Mouse (Mus musculus): ENCODE data around the gene Vmn1r4. TPM values are rescaled to one million over a fixed set of nuclear protein-coding genes. Genes with fewer than 3 reads are reported as not detected.

Gene Vmn1r4
- under 1 TPM in 1 of 2 experiments, not detected in 1; 0.25 TPM for total RNA-seq (2021)
- long read RNA-seq, experiment 1, result 0 reads
- long read RNA-seq, experiment 2, result 0 reads

- intact Hi-C loops (cut with DNase I), result loop anchor here (10.0 kb wide), 1 partner anchor 209 kb away; the partner anchor contains the start of gene Avl9
Measured at GRCm38 (mm10) chr6:56923726-56924707, at the start of gene Vmn1r4, which contains the start of gene Nt5c3. Gene Vmn1r4, plus strand, starts transcription at chr6:56924015. Gene Nt5c3, minus strand, starts transcription at chr6:56923932.

DNA sequence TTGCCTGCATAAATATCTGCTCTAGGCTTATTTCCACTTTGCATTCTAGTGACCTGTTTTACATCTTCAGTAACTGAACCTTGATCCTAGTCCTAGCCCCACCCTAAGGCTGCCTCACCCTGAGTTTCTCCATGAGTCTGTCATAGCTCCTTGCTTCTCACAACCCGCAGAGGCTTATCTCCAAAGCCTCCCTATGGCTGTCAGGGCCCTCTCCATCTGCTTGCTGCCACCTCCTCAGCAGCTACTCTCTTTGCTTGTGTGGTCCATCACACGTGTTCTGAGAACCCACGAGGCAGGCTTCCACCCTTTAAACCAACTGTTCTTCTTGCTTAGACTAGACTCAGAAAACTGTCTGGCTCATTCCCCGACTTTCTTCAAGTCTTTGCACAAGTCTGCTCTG lies 46.9 kb upstream of the Vmn1r4 start:
- intact Hi-C loops (cut with DNase I), result no loop called here
- no peak for DNase-seq

More at GRCm38 (mm10) chr6:56923726-56924707, at the start of gene Vmn1r4, which contains the start of gene Nt5c3:
- peak; percentile 89 to 92 for DNase-seq

DNA sequence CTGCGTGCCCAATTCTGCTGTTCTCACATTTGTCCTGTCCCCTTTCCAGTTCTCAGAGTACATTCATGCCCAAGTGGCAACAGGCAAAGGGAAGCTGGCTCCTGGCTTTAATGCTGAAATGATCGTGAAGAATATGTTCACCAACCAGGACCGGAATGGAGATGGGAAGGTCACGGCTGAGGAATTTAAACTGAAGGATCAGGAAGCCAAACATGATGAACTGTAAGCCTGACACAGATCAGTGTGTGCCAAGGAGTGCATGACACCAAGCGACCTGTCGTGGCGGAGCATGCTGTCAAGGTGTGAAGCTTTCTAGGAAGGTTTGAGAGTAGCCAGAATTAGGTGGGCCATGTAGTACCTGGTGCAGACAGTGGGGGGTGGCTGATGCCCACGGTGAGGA lies 45.8 kb upstream of the Vmn1r4 start:
- DNase-seq, result no peak
- intact Hi-C loops (cut with DNase I), result no loop called here

- intact Hi-C loops (cut with DNase I), result no loop called here
- DNase-seq, result no peak
Measured at GRCm38 (mm10) chr6:56879352-56879955, 44.4 kb upstream of the Vmn1r4 start.

- intact Hi-C loops (cut with DNase I), result no loop called here
Measured at GRCm38 (mm10) chr6:56888561-56888960, 35.3 kb upstream of the Vmn1r4 start.

DNA sequence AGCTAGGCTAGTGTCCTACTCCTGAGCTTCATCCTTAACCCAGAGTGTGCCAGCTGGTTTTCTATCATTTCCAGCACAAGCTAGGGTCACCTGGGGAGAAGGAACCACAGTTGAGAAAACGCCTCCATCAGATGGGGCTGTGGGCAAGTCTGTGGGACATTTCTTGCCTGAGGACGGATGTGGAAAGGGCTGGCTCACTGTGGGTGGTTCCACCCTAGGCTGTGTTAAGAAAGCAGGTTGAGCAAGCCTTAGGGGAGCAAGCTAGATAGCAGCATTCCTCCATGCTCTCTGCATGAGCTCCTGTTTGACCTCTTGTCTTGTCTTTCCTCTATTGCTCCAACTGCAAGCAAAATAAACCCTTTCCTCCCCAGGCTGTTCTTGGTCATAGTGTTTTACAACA lies 33.1 kb upstream of the Vmn1r4 start:
- DNase-seq, result no peak
- intact Hi-C loops (cut with DNase I), result no loop called here

More at GRCm38 (mm10) chr6:56888561-56888960, 35.3 kb upstream of the Vmn1r4 start:
- no peak for DNase-seq

DNA sequence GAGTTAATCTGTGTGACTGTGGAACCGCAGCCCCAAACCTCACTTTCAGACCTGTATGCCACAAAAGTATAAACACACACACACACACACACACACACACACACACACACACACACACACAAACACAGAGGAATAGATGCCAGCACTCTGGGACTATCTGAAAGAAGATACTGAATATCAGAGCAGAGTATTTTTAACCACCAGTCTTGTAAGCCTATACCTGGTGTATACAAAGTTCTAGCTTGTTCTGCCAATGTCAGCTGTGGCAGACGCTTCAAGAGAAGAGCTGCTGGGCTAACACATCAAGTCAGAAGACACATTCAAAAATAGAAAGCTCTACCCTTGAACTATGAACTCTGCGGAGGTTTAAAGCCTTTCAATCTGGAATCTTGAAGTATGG lies 24.2 kb upstream of the Vmn1r4 start:
- peak; percentile 25 to 32 for DNase-seq

DNA sequence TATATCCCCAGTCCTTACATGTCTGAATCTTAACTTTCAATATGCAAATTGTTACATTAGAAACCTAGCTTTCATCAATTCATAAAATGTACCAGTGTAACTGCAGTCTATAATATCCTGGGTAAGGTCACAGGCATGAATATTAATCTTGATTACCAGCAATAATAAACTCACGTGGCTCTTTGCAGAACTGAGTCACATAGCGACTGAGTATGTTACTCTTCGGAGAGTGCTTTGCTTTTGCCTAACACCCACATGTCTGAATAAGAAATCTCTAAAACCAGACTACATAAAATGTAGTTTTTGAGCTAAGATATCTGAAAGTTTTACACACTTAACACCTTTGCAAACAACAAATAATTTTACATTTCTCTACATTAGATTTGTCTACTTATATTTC lies 22.5 kb upstream of the Vmn1r4 start:
- intact Hi-C loops (cut with DNase I), result no loop called here
- no peak for DNase-seq

More for the DNA sequence above, 24.2 kb upstream of the Vmn1r4 start:
- intact Hi-C loops (cut with DNase I), result no loop called here

- peak; percentile 36 to 53 for DNase-seq
- intact Hi-C loops (cut with DNase I), result no loop called here
Measured at GRCm38 (mm10) chr6:56901824-56902386, 21.9 kb upstream of the Vmn1r4 start.

GRCm38 (mm10) chr6:56902606-56903520 lies 21.0 kb upstream of the Vmn1r4 start:
- intact Hi-C loops (cut with DNase I), result no loop called here
- DNase-seq, result no peak

DNA sequence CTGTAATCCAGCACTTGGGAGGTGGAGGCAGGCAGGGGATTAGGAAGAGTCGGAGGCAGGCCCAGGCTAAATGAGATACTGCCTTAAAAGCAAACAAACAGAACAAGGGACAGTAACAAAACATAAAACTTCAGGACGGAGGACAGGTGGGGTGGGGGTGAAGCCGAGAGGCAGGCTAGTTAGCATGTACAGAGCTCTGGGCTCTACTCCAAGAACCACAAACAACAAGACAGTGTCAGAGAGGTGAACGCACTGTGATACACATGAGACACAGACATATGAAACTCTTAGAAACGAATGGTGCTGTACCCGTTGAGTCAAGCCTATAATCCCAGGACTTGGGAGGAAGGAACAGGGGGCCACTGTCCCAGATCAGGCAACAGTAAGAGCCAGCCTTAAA lies 20.0 kb upstream of the Vmn1r4 start:
- no peak for DNase-seq
- intact Hi-C loops (cut with DNase I), result no loop called here

- DNase-seq, result no peak
- intact Hi-C loops (cut with DNase I), result no loop called here
Measured at GRCm38 (mm10) chr6:56904330-56904729, 19.5 kb upstream of the Vmn1r4 start.

DNA sequence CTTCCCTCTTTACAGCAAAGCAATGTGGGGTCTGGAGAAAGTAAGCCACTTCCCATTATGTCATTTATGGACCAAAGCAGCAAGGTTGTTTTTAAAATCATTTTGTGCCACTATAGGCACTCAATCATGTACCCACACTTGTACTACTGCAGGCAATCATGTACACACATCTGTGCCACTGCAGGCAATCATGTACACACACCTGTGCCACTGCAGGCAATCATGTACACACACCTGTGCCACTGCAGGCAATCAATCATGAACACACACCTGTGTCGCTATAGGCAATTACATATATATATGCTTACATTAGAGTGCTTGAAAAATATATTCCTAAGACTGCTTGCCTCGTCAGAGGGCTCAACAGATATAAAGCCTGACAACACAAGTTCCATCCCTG lies 18.8 kb upstream of the Vmn1r4 start:
- no peak for DNase-seq
- intact Hi-C loops (cut with DNase I), result loop anchor here (5.0 kb wide), 1 partner anchor 53 kb away; no protein-coding TSS in a partner anchor

DNA sequence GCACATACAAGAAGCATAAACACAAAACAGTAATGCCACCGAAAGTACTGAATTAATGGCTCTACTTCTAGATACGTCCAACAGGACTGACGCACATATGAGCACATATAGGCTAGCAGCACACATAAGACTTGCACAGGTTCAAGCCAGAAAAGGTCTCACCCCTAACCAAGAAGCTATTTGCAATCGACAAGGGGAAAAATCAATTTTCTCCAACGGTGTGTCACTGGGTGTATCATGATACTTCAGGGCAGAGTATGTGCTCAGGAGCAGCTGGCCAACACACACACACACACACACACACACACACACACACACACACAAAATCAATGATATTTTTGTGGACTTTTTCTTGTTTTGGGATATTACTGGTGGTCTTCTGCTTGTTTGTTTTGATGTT lies 18.3 kb upstream of the Vmn1r4 start:
- intact Hi-C loops (cut with DNase I), result loop anchor here (5.0 kb wide), 1 partner anchor 53 kb away; no protein-coding TSS in a partner anchor
- no peak for DNase-seq

DNA sequence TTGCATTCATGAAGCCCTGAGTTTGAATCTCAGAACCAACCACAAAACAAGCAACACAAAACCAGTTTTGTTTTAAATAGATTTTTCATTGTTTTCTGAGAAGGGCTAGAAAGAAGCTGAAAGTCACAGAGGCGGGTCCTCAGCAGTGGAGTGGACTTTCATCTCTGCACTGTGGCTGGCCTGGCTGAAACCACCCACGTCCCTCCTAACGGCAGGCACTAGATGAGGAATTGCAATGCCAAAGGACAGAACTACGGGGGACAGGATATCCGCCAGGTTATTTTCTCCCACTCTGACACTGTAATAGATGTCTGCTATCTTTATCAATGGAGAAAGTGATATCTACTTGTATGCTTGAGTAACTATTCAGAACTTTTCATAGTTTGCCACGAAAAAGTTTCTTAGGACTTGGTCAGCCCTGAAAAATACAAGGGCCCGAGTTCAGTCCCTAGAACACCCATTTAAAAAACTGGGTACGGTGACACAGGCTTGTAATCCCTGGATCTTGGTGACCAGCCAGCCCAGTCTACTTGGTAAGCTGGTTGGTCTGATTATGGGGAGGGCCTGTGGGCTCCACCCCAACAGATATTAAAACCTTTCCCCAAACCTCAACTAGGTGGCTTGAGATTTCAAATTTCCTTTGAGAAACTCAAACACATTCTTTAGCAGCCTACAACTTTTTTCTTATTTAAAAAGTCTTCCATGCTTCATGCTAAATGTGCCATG lies 17.5 kb upstream of the Vmn1r4 start:
- intact Hi-C loops (cut with DNase I), result loop anchor here (5.0 kb wide), 1 partner anchor 54 kb away; no protein-coding TSS in a partner anchor
- DNase-seq, result no peak

DNA sequence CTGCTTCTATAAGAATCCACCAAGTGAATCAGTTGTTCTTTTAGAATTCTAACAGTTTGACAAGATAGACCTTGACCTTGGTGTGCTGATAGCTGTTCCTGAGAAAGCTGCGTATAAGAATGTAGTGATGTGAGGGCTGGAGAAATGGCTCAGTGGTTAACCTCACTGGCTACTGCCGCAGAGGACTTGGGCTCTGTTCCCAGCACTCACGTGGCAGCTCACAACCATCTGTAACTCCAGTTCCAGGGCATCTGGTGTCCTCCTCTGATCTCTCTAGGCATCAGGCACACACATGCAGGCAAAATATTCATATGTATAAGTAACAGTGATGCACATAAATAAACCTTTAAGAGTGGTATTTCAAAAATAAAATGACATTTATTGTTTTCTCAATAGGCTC lies 15.8 kb upstream of the Vmn1r4 start:
- intact Hi-C loops (cut with DNase I), result loop anchor here (2.0 to 5.0 kb wide), 2 partner anchors 56 to 99 kb away; no protein-coding TSS in a partner anchor
- no peak for DNase-seq

DNA sequence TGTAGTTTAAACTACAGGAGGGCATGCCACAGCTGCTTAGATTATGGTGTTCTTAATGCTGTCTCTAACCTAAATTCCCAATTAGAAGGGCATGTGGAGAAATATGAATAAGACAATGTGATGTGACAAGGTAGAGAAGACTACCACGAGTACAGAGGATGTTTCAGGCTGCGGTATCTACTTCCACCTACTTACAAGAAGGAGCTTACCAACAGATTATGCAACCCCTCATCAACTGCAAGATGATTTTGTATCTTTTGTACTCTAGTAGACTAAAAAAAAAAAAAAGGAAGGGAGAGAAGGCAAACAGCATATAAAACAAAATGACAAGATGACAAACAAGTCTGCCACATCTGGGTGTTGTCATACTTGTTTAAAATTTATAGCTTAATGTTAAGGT lies 15.4 kb upstream of the Vmn1r4 start:
- DNase-seq, result no peak
- intact Hi-C loops (cut with DNase I), result loop anchor here (2.0 to 5.0 kb wide), 2 partner anchors 56 to 100 kb away; no protein-coding TSS in a partner anchor

GRCm38 (mm10) chr6:56908912-56909311 lies 14.9 kb upstream of the Vmn1r4 start:
- peak; percentile 31 to 46 for DNase-seq
- intact Hi-C loops (cut with DNase I), result loop anchor here (2.0 to 5.0 kb wide), 2 partner anchors 57 to 100 kb away; no protein-coding TSS in a partner anchor

- intact Hi-C loops (cut with DNase I), result no loop called here
- no peak for DNase-seq
Measured at GRCm38 (mm10) chr6:56910910-56911309, 12.9 kb upstream of the Vmn1r4 start.
